Mouse (Mus musculus) CH12.LX (cell line): ENCODE results near the gene Plk3.

Source experiments
- JUND ChIP-seq: conservative IDR thresholded peaks from 2 replicates; pipeline ENCODE4 v1.6.1; 2011; ENCODE audit warnings: low read depth, low read length, improper control_type of control experiment
- MXI1 ChIP-seq: IDR thresholded peaks from 2 replicates; pipeline ENCODE4 v1.6.1; 2011; ENCODE audit warnings: mild to moderate bottlenecking, low read depth, low read length, improper control_type of control experiment

DNA sequence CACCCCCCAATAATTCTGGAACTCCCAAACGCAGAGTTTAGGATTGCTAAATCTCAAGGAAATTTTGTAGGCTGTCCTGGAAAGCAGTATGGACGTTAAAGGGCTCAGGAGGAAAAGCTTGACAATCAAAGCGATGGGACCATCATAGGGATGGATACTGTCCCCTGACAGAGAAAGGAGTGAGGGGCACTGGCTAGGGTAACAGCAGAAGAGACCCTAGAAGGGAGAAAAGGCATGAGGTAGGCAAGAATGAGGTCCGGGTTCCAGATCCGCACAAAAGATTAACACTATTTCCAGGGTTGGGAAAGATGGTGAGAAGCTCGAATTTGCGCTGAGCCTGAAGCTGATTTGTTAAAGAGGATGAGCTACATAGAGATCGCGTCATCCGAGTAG, 13.7 kb downstream of the Plk3 start:
- TF ChIP-seq JUND, result no peak
- TF ChIP-seq MXI1, result no peak
